Mouse (Mus musculus) cerebellum, adult 2 months (tissue): Measurements from ENCODE around the gene Cdkn2b. TPM values are rescaled to one million over a fixed set of nuclear protein-coding genes. Genes with fewer than 3 reads are reported as not detected.

Experiments used
- DNase-seq, 2 experiments: peaks; one replicate each; pipeline ENCODE4 v3.0.0; 2021
- H3K27ac ChIP-seq: fragments of 200-500 bp; 2 replicates; pipeline ENCODE4 v1.5.1; 2012; ENCODE audit warnings: low read length, control low read depth, inconsistent platforms; ENCODE audit not compliant: insufficient read depth
- H3K27me3 ChIP-seq: fragments of 200-500 bp; 2 replicates; pipeline ENCODE4 v1.6.1; 2012; ENCODE audit warnings: inconsistent platforms, mild to moderate bottlenecking, low read length, moderate library complexity; ENCODE audit not compliant: control insufficient read depth, insufficient read depth
- H3K4me1 ChIP-seq: fragments of 200-500 bp; 2 replicates; pipeline ENCODE4 v1.6.1; 2011; ENCODE audit warnings: low read length; ENCODE audit not compliant: control insufficient read depth, insufficient read depth
- H3K4me3 ChIP-seq: fragments of 200-500 bp; replicated peaks from 2 replicates; pipeline ENCODE3; 2011; ENCODE audit warnings: mild to moderate bottlenecking, low read depth, low read length, control low read depth; ENCODE audit not compliant: insufficient read depth
- CTCF ChIP-seq: fragments of 200-500 bp; IDR thresholded peaks from 2 replicates; pipeline ENCODE4 v1.5.1; 2011; ENCODE audit warnings: low read depth, mild to moderate bottlenecking, control low read depth, low read length, moderate library complexity, borderline replicate concordance; ENCODE audit not compliant: insufficient read depth
- POLR2A ChIP-seq: fragments of 200-500 bp; IDR thresholded peaks from 2 replicates; pipeline ENCODE4 v1.6.1; 2011; ENCODE audit warnings: low read length, control low read depth, borderline replicate concordance; ENCODE audit not compliant: insufficient read depth
- WGBS: fragments of 180-500 bp; shearing (Covaris S2); methylation state at CpG from one replicate; pipeline ENCODE4 v1.1.7; 2018; 5-methylcytosine and 5-hydroxymethylcytosine counted together
- polyA plus RNA-seq: library from polyadenylated mRNA; depleted of rRNA; stranded (reverse); fragments of >200 nt; gene quantifications from 2 replicates; pipeline ENCODE4 v1.2.3, GENCODE M21; 2012; rRNA removed

Gene Cdkn2b
- polyA plus RNA-seq, 1 experiment = 1.4 TPM

DNA sequence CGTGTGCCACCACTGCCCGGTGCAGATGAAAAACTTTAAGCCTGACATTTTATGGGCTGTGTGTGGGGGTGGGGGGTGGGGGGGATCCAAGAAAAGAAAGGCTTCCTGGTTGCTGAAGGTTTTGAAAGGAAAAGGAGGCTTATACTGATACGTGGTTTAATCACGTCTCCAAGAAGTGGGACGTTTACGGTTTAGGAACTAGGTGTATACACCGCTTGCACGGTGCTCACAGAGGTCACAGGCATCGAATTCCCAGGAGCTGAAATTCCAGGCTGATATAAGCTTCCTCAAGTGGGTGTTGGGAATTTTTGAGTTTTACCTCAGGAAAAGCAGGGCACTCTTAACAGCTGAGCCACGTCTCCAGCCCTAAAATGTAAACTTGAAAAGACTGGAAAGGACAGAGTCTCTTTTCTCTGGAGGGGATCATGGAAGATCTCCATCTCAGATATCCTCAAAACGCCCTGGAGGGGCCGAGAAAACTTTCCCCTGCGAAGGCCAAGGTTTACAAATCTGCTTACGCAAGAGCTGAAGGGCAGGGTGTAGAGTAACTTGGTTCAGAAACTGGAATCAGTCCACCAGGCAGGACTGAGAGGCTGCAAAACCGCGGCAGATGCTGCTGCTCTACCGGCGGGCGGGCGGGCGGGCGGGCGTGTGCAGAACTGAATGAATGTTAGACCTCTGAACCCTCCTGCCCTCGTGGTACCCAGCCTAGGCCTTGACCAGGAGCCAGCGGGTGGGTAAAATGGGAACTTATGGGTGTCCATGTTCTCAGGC lies 34.8 kb downstream of the Cdkn2b start:
- no peak for DNase-seq
- Histone ChIP-seq H3K4me1 (no peaks in the 10 kb centered on the region), H3K27me3 (peaks cover 15% of the 10 kb centered on the region; the same call in 1 of the 2 replicates), H3K4me3 (no peak overlapping the region), H3K27ac (no peak overlapping the region)
- TF ChIP-seq CTCF = no peak
- 4% methylated on average over 25 of the region's 25 CpGs for WGBS

DNA sequence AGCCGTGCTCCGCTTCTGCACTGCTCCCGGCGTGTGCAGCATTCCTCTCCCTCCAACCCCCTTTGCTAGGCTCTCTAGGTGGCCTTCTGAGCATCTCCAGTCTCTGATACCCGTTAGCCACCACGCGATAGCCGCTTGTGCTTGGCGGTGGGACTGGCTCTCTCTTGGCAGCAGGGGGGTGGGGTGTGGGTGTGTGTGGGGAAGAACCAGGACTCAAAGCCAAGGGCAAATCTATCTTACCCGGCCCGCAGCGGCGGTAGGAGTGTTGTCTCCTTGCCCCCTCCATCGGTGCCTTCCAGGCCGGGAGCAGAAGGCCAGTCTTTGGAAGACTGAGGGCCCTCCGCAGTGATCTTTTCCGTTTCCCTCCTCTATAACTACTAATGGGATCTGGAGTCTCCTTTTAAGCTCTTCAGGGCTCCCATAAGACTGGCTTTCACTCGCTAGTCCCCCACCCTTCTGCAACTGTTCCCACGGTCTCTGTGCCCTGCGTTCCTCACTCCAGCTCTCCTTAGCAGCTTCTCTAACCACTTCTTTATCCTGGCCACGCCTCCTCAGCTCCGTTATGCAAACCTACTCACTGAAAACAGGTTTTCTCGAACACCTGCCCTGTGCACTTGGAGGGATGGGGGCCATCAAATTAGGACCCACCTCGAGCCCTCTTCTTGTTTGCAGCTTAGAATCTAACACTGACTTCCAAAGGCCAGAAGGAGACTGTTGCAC lies 35.9 kb downstream of the Cdkn2b start:
- no peak for DNase-seq
- WGBS = 2% methylated on average over 24 of the region's 24 CpGs

DNA sequence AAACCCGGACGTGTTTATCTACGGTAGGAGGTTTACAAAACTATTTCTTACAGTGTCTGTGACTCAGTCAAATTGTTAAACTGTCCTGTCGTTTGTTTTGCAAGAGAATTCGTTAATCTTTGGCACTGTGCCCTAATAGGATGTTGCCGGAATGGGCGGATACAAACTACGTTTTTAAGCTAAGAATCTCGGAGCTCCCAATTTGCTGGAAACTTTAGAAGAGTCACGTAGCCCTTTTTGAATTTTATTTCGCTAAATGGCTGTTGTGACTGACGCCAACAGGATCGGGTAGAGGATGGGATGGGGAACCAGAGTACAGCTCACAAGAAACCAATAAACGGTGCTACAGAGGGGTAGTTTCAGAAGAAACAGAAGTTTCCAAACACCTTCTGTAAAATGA lies 36.8 kb downstream of the Cdkn2b start:
- Histone ChIP-seq H3K4me3 (no peak overlapping the region), H3K4me1 (no peaks in the 10 kb centered on the region), H3K27ac (no peak overlapping the region), H3K27me3 (peaks cover 13% of the 10 kb centered on the region; the same call in 1 of the 2 replicates)
- TF ChIP-seq POLR2A (no peak), CTCF (no peak)
- 5% methylated on average over 14 of the region's 14 CpGs for WGBS
- no peak for DNase-seq

More for the DNA sequence above, 35.9 kb downstream of the Cdkn2b start:
- Histone ChIP-seq H3K4me1 (no peaks in the 10 kb centered on the region), H3K27ac (no peak overlapping the region), H3K27me3 (peaks cover 15% of the 10 kb centered on the region; the same call in 1 of the 2 replicates), H3K4me3 (no peak overlapping the region)
- TF ChIP-seq CTCF (no peak), POLR2A (no peak)

DNA sequence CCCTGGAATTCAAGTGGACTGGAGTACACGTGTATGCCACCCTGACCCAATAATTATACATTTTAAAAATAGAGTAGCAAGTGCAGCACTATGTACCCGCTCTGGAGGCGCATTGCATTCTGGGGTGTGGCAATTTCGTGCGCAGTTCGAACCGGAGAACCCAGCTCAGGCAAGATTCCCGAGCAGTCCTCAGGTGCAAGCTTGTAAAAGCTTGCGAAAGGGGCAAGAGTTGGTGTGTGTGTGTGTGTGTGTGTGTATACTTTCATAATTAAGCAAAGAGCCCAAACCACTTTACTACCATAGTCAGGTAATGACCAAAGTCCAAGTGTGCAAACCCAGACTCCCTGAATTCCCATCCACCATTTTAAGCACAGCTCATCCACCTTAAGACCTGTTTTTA lies 37.3 kb downstream of the Cdkn2b start:
- WGBS = 4% methylated on average over 9 of the region's 9 CpGs
- TF ChIP-seq POLR2A = no peak
- TF ChIP-seq CTCF = no peak
- H3K27ac ChIP-seq = no peak overlapping the region
- peaks cover 13% of the 10 kb centered on the region; the same call in 1 of the 2 replicates for H3K27me3 ChIP-seq
- no peak for DNase-seq
- H3K4me3 ChIP-seq = no peak overlapping the region
- no peaks in the 10 kb centered on the region for H3K4me1 ChIP-seq

DNA sequence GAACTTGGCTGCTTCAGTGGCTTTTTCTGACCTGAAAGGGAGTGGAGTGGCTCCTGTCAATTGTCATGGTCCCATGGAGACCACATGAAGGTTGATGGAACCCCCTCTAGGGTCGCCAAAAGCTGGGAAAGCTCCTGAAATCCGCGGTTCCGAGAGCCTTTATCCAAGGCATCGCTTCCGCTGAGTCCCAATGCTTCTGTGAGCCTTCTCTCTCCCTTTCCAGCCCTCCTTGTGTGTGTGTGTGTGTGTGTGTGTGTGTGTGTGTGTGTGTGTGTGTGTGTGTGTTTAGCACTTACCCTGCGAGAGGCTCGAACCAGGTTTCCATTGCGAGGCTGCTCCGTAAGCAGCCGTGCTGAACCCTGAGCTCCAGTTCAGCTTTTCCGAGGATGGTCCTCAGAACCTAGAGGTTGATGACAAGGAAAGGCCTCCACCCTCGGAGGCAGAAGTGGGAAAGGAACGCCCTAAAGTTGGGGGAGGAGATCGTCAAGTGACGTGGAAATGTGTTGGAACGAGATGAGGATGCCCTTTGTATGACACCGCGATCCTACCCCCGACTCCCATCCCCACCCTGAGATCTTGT lies 37.8 kb downstream of the Cdkn2b start:
- H3K4me3 ChIP-seq = no peak overlapping the region
- H3K27ac ChIP-seq = no peak overlapping the region
- TF ChIP-seq POLR2A (no peak), CTCF (no peak)
- peaks cover 13% of the 10 kb centered on the region; the same call in 1 of the 2 replicates for H3K27me3 ChIP-seq
- no peaks in the 10 kb centered on the region for H3K4me1 ChIP-seq
- no peak for DNase-seq
- WGBS = 5% methylated on average over 20 of the region's 20 CpGs

DNA sequence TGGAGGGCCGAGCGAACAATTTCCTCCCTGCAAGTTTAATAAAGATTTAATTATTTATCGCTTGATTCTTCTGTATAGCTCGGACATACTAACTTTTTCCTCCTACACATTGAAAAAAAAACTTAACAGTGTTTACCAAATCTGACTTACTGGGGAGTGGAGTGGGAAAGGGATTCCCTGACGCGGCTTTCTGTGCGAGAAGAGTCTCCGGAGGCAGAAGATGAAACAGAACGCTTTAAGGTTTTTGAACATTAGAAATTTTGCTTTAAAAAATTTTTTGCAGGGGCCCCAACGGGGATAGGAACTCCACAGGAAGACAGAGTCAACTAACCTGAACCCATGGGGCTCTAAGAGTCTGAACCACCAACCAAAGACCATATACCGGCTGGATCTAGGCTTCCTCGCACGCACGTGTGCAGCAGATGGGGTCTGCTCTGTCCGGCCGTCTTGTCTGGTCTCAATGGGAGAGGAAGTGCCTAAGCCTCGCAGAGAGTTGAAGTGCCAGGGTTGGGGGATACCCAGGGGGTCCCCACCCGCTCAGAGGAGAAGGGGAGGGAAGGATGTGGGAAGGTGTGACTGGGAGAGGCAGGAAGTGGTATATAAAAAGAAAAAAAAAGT lies 38.6 kb downstream of the Cdkn2b start:
- TF ChIP-seq POLR2A (no peak), CTCF (no peak)
- no peaks in the 10 kb centered on the region for H3K4me1 ChIP-seq

DNA sequence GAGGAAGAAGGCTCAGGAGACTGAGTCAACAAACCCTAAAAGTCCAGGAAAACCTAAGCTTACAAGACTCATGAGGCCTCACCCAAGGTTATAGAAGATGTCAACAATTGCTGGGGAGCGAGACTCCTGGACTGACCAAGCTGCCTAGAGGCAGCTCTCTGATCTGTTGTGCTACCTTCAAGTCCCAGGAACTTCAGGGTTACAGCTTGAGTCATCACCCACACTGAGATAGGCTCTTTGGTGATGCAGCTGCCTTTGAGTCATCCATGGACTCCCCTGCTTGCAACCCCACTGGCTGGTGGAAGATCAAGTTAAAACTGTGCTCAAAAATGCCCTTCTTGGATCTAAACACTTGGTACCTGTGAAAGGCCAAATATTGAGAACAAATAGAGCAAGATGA lies 53.1 kb downstream of the Cdkn2b start:
- no peaks in the 10 kb centered on the region; the same call in 1 of the 2 replicates for H3K27me3 ChIP-seq
- H3K4me1 ChIP-seq = no peaks in the 10 kb centered on the region
- no peak overlapping the region for H3K27ac ChIP-seq
- no peak overlapping the region for H3K4me3 ChIP-seq
- TF ChIP-seq POLR2A (no peak), CTCF (no peak)
- DNase-seq = no peak
- 74% methylated on average over 1 of the region's 1 CpGs for WGBS

More for the DNA sequence above, 38.6 kb downstream of the Cdkn2b start:
- Histone ChIP-seq H3K4me3 (no peak overlapping the region), H3K27ac (no peak overlapping the region), H3K27me3 (peaks cover 12% of the 10 kb centered on the region; the same call in 1 of the 2 replicates)
- DNase-seq = no peak
- 10% methylated on average over 18 of the region's 18 CpGs for WGBS

Other genes starting within 250 kb of the Cdkn2b start
- 12.6 and 12.9 TPM in 2 replicates for gene Mtap, start 173.9 kb downstream of the Cdkn2b start, polyA plus RNA-seq
- gene Cdkn2a, start 16.4 kb downstream of the Cdkn2b start, polyA plus RNA-seq = 0.16 TPM in 1 of 2 replicates, not detected in the other